Mouse (Mus musculus): ENCODE measurements around the gene March1. TPM values are rescaled to one million over a fixed set of nuclear protein-coding genes. Genes with fewer than 3 reads are reported as not detected.
A peak's percentile ranks its signal among the peaks of the same experiment; 100 is the strongest.

The March1 gene
- polyA plus RNA-seq (2014; fragmentation: Nextera tagmentation; extraction: Ambion mirVana), result 0.17 and 0.32 TPM in 2 replicates

DNA sequence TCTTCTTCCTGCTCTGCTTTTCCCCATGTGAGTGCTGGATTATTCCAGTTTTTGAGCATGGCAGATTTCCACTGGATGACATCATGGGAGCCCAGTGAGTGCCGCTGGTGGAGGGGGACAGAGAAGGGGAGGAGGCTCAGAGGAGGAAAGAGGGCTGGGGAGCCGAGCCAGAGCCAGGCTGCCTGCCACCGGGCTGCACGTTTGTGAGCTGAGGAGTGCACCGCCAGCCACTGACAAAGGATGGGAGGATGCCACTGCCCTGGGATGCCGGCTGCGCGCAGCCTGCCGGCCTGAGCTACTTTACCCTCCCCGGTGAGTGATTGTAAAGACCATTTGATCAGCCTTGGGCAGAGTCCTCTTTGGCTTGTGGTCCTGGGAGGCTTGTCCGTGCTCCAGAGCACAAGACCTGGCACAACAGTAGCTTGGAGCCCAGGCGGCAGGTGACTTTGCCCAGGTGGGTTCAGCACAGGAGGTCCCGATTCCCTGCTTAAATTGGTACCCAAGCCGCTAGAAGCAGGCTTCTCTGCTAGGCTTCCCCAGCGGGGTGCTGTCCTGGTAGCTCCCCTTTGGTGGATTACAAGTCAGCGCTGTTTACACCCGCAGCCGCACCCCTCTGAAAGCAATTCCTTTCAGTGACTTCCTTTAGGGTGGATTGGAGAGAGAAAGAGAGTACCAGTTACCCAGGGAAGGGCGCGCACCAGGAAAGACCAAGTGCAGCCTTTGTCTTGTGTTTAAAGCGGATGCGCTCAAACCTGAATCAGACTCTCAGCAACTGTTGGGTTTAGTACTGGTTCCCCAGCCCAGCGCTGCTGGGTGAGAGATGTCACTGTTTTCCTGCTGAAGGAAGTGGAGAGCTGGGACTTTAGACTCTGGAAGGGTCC, at the start of gene March1:
Gene March1, plus strand, starts transcription at position 30 of the 881 bp plus-strand sequence.
- WGBS, result 1% methylated on average over 23 of the region's 23 CpGs
- Histone ChIP-seq H3K9me3 (ENCODE audit: control insufficient read depth, low read length) (no peaks in the 10 kb centered on the region), H3K36me3 (ENCODE audit: control insufficient read depth, insufficient read depth, low read length) (no peaks in the 10 kb centered on the region), H3K4me1 (ENCODE audit: control insufficient read depth, insufficient read depth, low read length) (no peaks in the 10 kb centered on the region), H3K27ac (replicated peaks; ENCODE audit: low read depth, low read length) (no peak within 1 kb of the TSS), H3K27me3 (ENCODE audit: control insufficient read depth, insufficient read depth, low read length) (peaks cover 20% of the 10 kb centered on the region), H3K4me2 (ENCODE audit: low read depth, severe bottlenecking) (no peak within 1 kb of the TSS; the same call in 1 of the 2 replicates), H3K9ac (ENCODE audit: low read length) (no peak within 1 kb of the TSS; the same call in 1 of the 2 replicates), H3K4me3 (ENCODE audit: low read depth, low read length) (no peak within 1 kb of the TSS)
- ATAC-seq (ENCODE audit: insufficient number of reproducible peaks, low FRiP score, low TSS enrichment, low read depth), result no peak
- peak; percentile 22 for DNase-seq (ENCODE audit: low spot score)

DNA sequence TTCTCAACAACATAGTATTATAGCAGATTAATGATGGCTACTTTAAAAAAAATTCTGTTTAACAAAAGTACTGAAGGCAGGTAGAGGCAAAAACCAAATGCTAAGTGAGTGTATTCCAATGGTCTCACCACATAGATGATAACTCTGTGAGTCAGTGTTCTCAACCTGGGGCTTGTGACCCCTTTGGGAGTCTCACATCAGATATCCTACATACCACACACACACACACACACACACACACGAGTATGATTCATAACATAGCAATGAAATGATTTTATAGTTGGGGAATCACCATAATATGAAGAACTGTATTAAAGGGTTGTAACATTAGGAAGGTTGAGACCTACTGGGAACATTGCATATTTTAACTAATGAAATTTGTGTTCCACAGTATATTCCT, 30.8 kb upstream of the March1 start:
- no peak for DNase-seq (ENCODE audit: low spot score)

DNA sequence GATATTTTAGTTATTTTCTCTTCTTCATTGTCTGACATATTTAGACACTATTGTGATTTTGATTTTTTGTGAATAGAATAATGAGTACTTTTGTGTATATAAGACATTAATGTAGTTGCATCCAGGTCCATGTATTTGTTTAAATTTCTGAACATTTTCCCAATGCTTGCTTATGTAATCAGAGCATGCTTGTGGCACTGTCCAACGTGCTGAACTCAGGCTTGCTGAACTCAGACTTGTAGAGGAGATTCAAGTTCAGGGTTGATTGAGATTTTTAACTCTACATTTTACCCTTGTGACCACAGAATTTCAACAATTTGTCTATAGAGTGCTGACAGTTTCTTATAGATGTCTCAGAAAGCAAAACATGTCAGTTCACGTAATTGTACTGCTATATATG, 14.5 kb upstream of the March1 start:
- peak; percentile 65 for DNase-seq (ENCODE audit: low spot score)
- H3K4me3 ChIP-seq (ENCODE audit: low read depth, low read length), result no peak overlapping the region
- H3K9ac ChIP-seq (ENCODE audit: low read length), result no peak overlapping the region
- 54% methylated on average over 2 of the region's 2 CpGs for WGBS
- H3K4me1 ChIP-seq (ENCODE audit: control insufficient read depth, insufficient read depth, low read length), result no peaks in the 10 kb centered on the region
- H3K27ac ChIP-seq (replicated peaks; ENCODE audit: low read depth, low read length), result no peak overlapping the region
- no peaks in the 10 kb centered on the region for H3K27me3 ChIP-seq (ENCODE audit: control insufficient read depth, insufficient read depth, low read length)
- H3K36me3 ChIP-seq (ENCODE audit: control insufficient read depth, insufficient read depth, low read length), result no peaks in the 10 kb centered on the region
- H3K4me2 ChIP-seq (ENCODE audit: low read depth, severe bottlenecking), result no peak overlapping the region
- H3K9me3 ChIP-seq (ENCODE audit: control insufficient read depth, low read length), result no peaks in the 10 kb centered on the region
- no peak for ATAC-seq (ENCODE audit: insufficient number of reproducible peaks, low FRiP score, low TSS enrichment, low read depth)

More for the DNA sequence above, 30.8 kb upstream of the March1 start:
- no peak for ATAC-seq (ENCODE audit: insufficient number of reproducible peaks, low FRiP score, low TSS enrichment, low read depth)
- Histone ChIP-seq H3K27ac (replicated peaks; ENCODE audit: low read depth, low read length) (no peak overlapping the region), H3K4me2 (ENCODE audit: low read depth, severe bottlenecking) (no peak overlapping the region), H3K27me3 (ENCODE audit: control insufficient read depth, insufficient read depth, low read length) (no peaks in the 10 kb centered on the region), H3K4me3 (ENCODE audit: low read depth, low read length) (no peak overlapping the region), H3K4me1 (ENCODE audit: control insufficient read depth, insufficient read depth, low read length) (no peaks in the 10 kb centered on the region), H3K9me3 (ENCODE audit: control insufficient read depth, low read length) (no peaks in the 10 kb centered on the region), H3K9ac (ENCODE audit: low read length) (no peak overlapping the region), H3K36me3 (ENCODE audit: control insufficient read depth, insufficient read depth, low read length) (no peaks in the 10 kb centered on the region)
- 47% methylated on average over 1 of the region's 1 CpGs for WGBS

DNA sequence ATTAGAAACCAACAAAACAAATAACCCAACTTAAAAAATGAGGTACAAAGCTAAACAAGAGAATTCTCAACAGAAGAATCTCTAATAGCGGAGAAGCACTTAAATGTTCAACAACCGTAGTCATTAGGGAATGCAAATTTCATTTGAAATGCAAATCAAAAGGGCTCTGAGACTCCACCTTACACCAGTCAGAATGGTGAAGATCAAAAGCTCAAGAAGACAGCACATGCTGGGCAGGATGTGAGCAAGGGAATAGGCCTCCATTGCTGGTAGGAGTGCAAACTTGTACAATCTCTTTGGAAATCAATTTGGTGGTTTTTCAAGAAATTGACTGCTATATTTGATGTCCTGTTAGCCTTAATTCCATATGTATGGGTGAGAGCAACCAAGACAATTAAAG, 8.2 kb upstream of the March1 start:
- 52% methylated on average over 2 of the region's 2 CpGs for WGBS
- DNase-seq (ENCODE audit: low spot score), result no peak
- no peak for ATAC-seq (ENCODE audit: insufficient number of reproducible peaks, low FRiP score, low TSS enrichment, low read depth)

DNA sequence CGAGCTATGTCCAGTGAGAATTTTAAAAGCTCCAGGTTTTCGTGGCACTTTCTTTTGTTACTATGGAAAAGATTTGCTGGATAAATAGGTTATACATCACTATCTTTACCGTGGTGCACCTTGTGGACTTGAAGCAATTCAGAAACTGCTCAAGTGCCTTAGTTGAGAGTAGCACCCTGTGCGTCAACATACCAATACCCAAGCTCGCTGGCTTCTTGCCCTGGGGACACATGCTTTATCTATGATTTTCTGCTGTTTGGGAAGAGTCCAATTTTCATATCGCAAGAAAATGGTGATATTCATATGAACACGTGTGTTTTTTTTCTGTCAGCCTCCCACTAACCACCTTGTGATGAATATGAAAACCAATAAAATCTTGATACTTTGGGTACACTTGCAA, 1.3 kb downstream of the March1 start:
- ATAC-seq (ENCODE audit: insufficient number of reproducible peaks, low FRiP score, low TSS enrichment, low read depth) (no peak), DNase-seq (ENCODE audit: low spot score) (no peak)
- peaks cover 20% of the 10 kb centered on the region for H3K27me3 ChIP-seq (ENCODE audit: control insufficient read depth, insufficient read depth, low read length)
- 46% methylated on average over 7 of the region's 7 CpGs for WGBS
- no peak overlapping the region for H3K27ac ChIP-seq (replicated peaks; ENCODE audit: low read depth, low read length)
- H3K9ac ChIP-seq (ENCODE audit: low read length), result no peak overlapping the region
- H3K4me2 ChIP-seq (ENCODE audit: low read depth, severe bottlenecking), result no peak overlapping the region
- H3K4me1 ChIP-seq (ENCODE audit: control insufficient read depth, insufficient read depth, low read length), result no peaks in the 10 kb centered on the region
- no peaks in the 10 kb centered on the region for H3K9me3 ChIP-seq (ENCODE audit: control insufficient read depth, low read length)
- H3K4me3 ChIP-seq (ENCODE audit: low read depth, low read length), result no peak overlapping the region
- H3K36me3 ChIP-seq (ENCODE audit: control insufficient read depth, insufficient read depth, low read length), result no peaks in the 10 kb centered on the region

More for the DNA sequence above, 8.2 kb upstream of the March1 start:
- Histone ChIP-seq H3K4me1 (ENCODE audit: control insufficient read depth, insufficient read depth, low read length) (no peaks in the 10 kb centered on the region), H3K27me3 (ENCODE audit: control insufficient read depth, insufficient read depth, low read length) (no peaks in the 10 kb centered on the region), H3K27ac (replicated peaks; ENCODE audit: low read depth, low read length) (no peak overlapping the region), H3K4me2 (ENCODE audit: low read depth, severe bottlenecking) (no peak overlapping the region), H3K9me3 (ENCODE audit: control insufficient read depth, low read length) (no peaks in the 10 kb centered on the region), H3K4me3 (ENCODE audit: low read depth, low read length) (no peak overlapping the region), H3K36me3 (ENCODE audit: control insufficient read depth, insufficient read depth, low read length) (no peaks in the 10 kb centered on the region), H3K9ac (ENCODE audit: low read length) (no peak overlapping the region)

DNA sequence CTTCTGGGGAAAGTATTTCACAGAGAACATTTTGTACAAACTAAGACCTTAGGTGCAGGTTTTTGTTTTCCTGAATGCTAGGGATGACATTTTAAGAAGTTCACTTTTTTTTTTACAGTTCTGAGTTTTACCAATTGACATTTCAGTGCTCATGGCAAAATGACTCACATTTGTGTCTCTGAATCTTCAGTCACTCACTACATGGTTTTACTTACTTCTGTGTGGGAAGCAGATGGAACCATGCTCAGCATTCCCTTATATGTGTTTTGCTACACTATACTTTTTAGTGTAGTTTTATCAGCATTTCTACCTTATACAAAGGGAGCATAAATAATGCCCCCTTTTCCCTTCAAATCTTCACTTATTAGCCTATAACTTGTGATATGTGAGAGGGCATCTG, 27.2 kb downstream of the March1 start:
- Histone ChIP-seq H3K27me3 (ENCODE audit: control insufficient read depth, insufficient read depth, low read length) (no peaks in the 10 kb centered on the region), H3K4me2 (ENCODE audit: low read depth, severe bottlenecking) (no peak overlapping the region), H3K27ac (replicated peaks; ENCODE audit: low read depth, low read length) (no peak overlapping the region), H3K9ac (ENCODE audit: low read length) (no peak overlapping the region), H3K9me3 (ENCODE audit: control insufficient read depth, low read length) (no peaks in the 10 kb centered on the region), H3K4me3 (ENCODE audit: low read depth, low read length) (no peak overlapping the region), H3K36me3 (ENCODE audit: control insufficient read depth, insufficient read depth, low read length) (no peaks in the 10 kb centered on the region), H3K4me1 (ENCODE audit: control insufficient read depth, insufficient read depth, low read length) (no peaks in the 10 kb centered on the region)
- DNase-seq (ENCODE audit: low spot score) (no peak), ATAC-seq (ENCODE audit: insufficient number of reproducible peaks, low FRiP score, low TSS enrichment, low read depth) (no peak)

DNA sequence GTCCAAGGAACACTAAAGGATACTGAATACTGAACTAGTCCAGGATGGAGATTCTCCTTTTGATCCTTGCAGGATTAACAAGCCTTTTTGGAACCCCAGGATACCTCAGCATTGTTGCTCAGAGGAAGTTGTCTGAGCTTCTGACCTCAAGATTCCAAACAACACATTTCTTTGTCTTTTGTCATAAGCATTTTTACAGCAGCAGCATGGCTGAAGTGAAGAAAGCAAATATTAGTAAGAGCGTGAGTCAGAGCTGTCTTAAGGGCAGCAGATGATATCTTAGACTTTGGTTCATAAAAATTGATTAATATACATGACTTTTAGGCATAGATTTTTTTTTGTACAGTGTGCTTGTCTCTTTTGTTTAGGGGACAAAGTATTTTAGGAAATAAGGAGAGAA, 27.8 kb downstream of the March1 start:
- Histone ChIP-seq H3K4me3 (ENCODE audit: low read depth, low read length) (no peak overlapping the region), H3K9ac (ENCODE audit: low read length) (no peak overlapping the region), H3K27ac (replicated peaks; ENCODE audit: low read depth, low read length) (no peak overlapping the region), H3K4me2 (ENCODE audit: low read depth, severe bottlenecking) (no peak overlapping the region), H3K36me3 (ENCODE audit: control insufficient read depth, insufficient read depth, low read length) (no peaks in the 10 kb centered on the region), H3K4me1 (ENCODE audit: control insufficient read depth, insufficient read depth, low read length) (no peaks in the 10 kb centered on the region), H3K27me3 (ENCODE audit: control insufficient read depth, insufficient read depth, low read length) (no peaks in the 10 kb centered on the region), H3K9me3 (ENCODE audit: control insufficient read depth, low read length) (no peaks in the 10 kb centered on the region)
- ATAC-seq (ENCODE audit: insufficient number of reproducible peaks, low FRiP score, low TSS enrichment, low read depth) (no peak), DNase-seq (ENCODE audit: low spot score) (no peak)
- WGBS, result 88% methylated on average over 1 of the region's 1 CpGs

DNA sequence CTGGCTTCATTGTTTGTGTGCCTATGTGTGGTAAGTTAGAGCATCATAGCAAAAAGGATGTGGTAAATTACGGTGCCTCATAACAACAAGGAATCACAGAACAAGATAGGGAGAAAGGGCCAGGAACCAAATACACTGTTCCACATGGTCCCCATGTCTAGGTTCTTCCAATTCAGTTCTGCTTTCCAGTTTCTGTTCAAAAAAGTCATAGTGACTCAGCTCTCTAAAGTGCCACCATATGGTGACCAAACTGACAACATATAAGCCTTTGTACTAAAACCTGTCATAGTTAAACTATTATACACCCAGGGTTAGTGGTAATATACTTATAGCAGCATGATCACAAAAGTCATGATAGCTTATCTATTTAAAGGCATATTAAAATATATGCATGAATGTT, 28.2 kb downstream of the March1 start:
- WGBS, result 97% methylated on average over 1 of the region's 1 CpGs

More for the DNA sequence above, 28.2 kb downstream of the March1 start:
- H3K27me3 ChIP-seq (ENCODE audit: control insufficient read depth, insufficient read depth, low read length), result no peaks in the 10 kb centered on the region
- ATAC-seq (ENCODE audit: insufficient number of reproducible peaks, low FRiP score, low TSS enrichment, low read depth) (no peak), DNase-seq (ENCODE audit: low spot score) (no peak)
- no peaks in the 10 kb centered on the region for H3K36me3 ChIP-seq (ENCODE audit: control insufficient read depth, insufficient read depth, low read length)
- no peak overlapping the region for H3K4me3 ChIP-seq (ENCODE audit: low read depth, low read length)
- no peak overlapping the region for H3K27ac ChIP-seq (replicated peaks; ENCODE audit: low read depth, low read length)
- H3K9ac ChIP-seq (ENCODE audit: low read length), result no peak overlapping the region
- H3K9me3 ChIP-seq (ENCODE audit: control insufficient read depth, low read length), result no peaks in the 10 kb centered on the region
- no peaks in the 10 kb centered on the region for H3K4me1 ChIP-seq (ENCODE audit: control insufficient read depth, insufficient read depth, low read length)
- no peak overlapping the region for H3K4me2 ChIP-seq (ENCODE audit: low read depth, severe bottlenecking)
